Mouse (Mus musculus): Measurements from ENCODE around the gene Ispd.

DNA sequence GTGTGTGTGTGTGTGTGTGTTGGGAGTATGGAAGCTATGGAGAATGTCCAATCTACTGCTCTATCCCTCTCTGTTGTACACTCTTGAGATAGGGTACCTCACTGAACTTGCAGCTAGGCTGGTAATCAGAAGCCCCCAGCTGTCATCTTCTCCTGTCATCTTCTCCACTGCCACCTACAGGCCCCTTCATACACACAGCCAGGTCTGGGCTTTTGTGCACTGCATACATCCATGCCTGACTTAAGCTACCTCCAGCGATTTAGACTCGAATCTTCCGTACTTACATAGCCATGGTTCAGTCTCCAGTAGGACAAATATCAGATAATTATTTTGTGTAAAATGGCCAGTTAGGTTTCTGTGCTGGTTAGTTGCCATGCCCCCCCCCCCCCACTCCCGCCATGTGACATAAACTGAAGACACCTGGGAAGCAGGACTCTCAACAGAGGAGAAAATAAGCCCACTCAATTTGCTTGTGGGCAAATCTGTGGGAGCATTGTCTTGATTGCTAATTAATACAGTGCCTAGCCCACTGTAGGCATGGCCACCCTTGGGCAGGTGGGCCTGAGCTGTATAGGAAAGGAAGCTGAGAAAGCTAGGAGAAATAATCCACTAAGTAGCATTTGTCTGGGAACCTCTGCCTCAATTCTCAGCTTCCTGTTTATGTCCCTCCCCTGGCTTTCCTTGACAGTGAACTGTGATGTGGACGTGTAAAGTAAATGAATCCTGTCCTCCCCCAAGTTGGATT lies 289.1 kb downstream of the Ispd start:
- no peak for TF ChIP-seq EP300 (IDR thresholded peaks at IDR 0.05; ENCODE audit: low read depth)
- TF ChIP-seq CTCF (IDR thresholded peaks at IDR 0.05; ENCODE audit: low read depth): peak; percentile 9; the same call in 1 of the 2 replicates

Data from liver, postnatal 0 days (tissue).